Mouse (Mus musculus) right cerebral cortex, postnatal 10 days (tissue): ENCODE data around the gene Hoxa13.

ENCODE experiments used
- DNase-seq, 2 experiments: peaks; one replicate each; pipeline ENCODE4 v3.0.0; 2021; ENCODE audit warnings: low spot score in 2 of 2

Gene Hoxa13

DNA sequence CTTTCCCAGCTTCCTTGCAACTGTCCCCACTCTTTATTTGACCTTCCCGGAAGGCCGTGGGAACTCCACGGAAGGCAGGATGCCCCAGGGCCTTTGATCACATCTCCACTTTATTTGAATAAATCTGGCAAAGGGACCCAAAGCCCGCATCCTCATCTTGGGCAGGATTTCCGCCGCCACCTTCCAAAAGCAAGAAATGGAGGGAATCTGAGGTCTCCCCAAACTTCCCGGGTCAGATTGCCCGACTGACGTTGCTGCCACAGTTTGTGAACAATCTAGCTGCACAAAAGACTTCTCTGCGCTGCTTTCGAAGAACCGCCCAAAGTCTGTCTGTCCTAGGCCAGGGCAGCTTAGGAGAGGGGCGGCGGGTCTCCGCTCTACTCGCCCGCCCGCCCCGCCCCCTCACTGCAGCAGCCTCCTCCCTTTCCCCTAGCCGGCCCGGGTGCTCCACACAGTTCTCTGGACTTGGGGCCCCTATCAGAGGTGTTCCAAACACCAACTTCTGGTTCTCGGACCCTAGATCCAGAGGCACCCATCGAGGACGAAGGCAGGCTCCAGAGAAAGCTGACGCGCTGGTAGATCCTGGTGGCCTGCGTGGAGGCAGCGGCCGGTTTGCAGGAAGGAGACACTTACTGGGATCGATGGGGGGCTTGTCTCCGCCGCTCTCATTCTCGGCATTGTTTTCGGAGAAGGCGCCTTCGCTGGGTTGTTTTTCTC, 35.6 kb downstream of the Hoxa13 start:
- DNase-seq = no peak

DNA sequence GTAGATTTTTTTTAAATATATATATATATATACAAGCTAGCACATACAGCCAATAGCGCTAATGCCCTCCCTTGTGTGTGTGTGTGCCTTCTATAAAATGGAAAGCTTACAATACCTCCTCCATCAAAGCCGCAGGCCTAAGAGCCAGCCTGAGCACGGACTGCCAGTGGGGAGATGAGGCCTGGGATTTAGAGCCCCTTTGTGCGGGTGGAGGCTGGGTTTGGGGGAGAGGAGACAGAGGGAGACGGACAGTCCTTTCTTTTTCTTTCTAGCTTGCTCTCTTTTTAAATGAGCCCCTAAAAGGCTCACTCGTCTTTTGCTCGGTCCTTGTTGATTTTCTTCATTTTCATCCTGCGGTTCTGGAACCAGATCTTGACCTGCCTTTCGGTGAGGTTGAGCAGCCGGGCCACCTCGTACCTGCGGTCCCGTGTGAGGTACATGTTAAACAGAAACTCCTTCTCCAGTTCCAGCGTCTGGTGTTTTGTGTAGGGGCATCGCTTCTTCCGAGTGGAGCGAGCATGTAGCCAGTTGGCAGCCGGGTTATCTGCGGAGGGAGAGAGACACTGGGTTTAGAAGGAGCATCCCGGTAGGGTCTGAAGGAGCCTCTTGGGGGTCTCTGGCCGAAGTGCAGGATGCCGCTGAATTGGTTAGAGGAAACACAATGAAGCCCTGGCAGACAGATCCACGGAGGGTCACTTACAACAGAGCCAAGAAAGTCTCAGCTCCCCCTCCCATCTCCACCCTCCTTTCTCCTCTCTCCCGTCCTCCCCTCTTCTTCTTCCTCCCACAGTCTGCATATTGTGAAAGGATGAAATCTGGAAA, 36.5 kb downstream of the Hoxa13 start:
- DNase-seq = no peak

DNA sequence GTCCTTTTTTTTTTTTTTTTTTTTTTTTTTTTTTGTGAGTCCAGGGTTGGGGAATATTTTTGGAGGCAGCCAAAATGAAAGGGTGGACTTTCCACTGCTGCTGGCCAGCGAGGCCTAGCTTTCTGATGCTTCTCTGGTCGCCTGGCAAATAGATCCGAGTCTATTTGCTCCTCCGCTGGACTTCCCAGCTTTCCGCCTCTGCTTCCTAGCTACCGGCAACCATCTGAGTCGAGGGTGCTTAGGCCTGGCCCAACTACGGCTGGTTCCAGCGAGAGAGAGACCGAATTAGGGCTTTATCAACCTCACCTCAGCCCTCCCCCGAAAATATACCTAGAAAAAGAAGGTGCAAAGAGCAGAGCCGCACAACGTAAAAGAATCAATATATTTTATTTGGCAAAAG, 38.0 kb downstream of the Hoxa13 start:
- DNase-seq = no peak

DNA sequence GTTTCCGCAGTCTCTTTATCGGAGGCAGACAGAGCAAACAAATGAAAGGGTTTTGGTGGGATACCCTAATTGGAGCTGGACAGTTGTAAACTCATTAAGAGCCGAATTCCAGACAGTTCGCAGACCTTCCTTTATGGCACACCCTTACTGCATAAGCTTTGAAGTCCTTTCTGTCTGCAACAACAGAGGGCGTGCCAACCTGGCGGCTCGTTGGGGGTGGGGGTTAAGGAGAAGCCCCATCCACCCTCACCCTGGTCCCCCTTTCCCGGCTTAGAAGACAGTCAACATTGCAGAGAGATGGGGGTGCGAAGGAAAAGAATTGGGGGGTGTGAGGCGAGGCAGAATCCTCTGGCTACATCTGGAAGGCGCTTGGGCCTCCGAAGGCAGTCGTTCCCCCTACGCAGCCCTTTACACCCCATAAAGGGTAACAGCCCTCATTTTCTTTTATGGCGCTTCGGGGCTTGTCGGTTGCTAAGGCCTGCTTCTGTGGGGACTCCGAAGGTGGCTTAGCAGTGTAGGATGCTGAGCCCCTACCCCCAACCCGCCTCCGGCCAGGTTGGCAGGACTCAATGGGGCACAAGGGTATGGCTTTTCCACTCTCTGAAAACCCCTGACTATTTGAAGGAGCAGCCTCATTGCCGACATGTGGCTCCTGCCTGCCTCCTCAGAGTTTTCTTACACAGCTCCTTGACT, 38.5 kb downstream of the Hoxa13 start:
- DNase-seq = no peak

DNA sequence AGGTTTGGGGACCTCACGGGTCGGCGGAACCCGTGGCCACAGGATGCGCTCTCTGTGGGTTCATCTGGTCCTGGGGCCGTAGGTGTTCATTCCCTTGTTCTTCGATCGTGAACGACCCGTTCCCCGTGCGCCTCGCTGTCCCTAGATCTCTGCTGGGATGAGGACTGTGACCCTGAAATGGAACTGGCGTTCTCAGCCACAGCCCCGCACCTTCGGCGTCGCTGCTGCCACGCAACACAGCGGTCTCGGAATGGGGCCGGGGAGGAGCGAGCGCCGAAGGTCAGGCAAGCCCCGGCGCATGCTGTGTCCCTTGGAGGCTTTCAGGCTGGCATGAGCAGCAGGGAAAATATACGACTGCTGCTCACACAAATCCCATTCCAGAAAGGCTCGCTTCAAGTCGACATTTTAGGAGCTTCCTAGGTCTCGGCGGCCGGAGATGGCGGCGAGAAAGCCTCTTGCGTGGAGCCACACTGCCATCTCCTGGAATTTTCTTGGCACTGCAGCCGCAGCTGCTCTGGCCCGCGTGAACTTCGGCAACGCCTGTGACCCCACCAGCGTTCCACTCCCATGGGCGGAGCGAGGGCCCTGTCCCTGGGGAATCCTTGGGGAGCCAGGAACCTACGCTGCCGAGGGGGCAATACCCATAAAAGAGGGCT, 39.2 kb downstream of the Hoxa13 start, which contains the start of gene Hoxa7:
Gene Hoxa7 (minus strand): TSS at position 518 of the 656 bp plus-strand sequence.
- peak; percentile 81 to 82 for DNase-seq

DNA sequence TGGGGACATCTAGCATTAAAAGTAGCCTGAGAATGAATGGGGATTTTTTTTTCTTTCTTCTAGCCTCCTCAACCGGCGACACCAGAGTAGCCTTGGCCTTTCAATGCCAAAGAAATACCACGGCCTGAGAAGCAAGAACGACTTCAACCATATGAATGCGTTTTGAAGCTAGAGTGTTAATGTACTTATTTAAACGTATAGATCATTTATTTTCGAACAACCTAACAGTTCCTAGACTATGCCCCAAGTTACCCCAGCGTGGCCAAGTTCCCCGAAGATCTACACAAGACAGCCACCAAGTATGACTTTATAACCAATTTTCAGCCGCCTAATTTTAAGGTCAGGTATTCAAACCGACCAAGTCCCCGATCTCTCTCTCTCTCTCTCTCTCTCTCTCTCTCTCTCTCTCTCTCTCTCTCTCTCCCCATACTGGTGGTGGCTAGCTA, 39.8 kb downstream of the Hoxa13 start:
- no peak for DNase-seq

DNA sequence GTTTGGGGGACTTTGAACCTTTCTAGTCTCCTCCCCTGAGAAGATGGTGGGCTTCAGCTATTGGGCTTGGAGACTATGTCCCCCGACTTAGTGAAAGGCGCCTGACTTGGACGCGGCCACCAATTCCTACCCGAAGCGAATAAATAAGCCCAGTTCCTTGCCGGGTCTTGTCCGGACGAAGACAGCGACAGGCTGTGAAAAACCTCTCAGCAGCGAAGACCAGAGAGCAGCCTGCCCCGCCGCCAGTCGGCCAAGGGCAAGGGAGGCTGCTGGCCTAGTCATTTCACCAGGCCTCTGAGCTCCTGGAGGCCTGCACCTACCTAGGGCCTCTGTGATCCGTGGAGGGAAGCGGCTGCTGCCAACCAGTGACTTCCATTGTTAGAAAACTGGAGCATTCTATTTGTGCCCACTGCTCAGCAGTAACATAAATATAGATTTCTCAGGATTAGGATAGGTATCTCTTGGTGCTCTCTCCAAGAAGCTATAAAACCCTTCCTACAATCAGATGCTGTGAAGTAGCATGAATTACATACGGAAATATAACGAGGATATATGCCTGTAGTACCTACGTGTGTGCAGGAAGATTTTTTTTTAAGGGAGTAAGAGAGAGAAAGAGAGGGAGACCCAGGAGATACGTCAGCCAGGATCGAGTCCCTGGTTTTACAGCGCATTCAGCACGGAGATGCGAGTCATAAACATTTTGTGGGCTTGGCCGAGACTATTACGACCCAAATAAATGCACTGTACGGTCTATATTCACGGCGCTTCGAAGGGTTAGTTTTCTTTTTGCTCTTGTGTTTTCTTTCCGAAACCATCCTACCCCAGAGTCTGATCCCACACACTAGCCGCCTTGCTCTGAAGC, 40.4 kb downstream of the Hoxa13 start:
- no peak for DNase-seq

DNA sequence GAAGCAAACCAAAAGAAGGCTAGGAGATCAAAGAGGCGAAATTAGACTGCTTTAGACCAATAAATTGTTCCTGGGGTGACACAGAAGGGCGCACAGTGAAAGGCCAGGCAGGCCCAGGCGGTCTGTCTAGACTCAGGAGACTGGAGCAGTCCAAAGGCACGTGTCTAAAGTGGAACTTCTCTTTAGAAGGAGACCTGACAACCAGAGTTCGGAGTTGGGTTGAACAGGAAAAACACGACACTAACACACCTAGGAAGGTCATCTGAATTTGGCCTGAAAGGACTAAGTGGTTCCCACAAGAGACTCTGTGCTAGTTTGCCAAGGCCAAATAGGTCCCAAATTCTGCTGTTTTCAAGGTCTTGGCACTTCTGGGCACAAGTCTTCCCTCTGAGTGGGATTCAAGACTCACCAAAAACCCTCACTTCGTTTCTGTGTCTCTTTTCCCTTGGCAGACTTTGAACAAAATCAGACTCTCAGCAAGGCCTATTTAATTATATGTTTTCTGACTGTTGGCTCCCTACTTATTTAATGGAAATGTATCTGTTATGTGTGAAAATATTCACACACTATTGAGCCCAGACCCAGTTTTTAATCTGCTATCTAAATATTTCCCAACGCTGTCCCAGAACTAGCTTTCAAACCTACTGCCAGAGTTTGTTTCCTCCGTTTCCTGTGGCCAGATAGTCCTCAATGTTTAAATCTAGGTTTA, 41.3 kb downstream of the Hoxa13 start:
- no peak for DNase-seq

DNA sequence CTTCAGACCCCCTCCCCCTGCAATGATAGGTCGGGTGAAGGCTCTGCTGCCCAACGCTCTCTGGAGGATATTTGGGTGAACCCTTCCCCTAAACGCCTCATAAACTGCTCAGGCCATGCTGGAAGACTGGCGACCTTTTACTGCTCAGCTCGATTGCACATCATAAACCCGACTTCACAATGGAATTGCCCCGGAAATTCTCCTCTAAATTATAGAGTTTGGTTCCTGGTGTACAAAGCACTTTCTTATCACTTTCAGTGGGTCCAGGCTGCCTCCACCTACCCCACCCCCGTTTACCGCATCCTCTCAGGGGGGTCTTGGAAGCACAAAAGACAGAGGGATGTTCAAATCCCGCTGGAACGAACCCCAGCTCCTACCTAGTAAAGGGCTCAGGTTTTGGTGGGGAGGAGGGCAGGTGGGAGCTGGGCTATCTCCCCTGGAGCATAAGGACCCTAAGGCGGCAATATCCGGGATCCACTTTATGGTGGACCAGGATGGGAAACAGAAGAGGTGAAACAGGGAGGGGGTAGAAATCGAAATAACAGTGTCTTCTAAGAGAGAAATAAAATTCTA, 42.0 kb downstream of the Hoxa13 start:
- DNase-seq = no peak

DNA sequence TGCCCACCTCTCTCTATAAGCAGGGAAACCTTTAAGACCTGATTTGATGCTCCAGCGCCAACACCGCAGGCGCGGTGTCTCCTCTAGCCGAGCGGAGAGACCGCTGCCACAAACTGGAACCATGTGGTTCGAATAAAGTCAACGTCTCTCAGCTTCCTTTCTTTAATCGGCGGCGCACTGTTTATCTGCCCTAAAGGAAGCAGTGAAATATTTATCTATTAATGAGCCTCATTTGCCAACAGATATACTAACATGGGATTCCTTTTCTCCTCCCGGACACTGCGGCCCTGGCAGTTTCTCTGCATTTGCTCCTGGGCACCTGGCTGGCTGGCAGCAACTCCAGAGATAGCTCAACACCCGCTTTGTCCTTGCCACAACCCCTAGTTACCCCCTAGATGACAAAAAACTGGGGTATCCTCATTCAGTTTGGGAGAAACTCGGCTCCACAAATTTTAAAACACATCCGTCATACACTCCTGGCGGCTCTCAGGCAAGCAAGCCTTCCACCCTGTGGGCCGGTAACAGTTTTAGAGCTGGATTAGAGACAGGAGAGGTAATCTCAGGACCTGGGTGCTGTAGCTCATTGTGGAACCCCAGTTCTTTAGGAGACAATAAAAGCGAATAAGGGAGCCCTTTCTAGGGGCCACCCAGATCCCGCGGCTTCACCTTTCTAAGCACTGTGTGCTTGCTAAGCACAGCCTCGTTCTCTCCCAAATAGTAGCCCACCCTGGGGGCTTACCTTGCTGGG, 42.6 kb downstream of the Hoxa13 start:
- no peak for DNase-seq

DNA sequence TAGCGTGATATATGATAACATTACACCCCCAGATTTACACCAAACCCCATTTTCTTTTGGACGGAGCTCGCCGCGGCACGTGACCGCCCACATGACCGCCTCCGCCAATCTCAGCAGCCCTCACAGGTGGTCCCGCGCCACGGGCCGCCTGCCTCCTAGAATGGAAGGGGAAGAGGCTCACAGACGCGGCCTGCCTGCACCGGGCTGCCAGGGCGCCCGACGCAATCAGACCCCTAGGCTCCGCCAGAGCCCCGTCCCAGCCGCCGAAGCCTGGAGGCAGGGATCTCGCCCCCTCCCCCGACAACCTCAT, 43.3 kb downstream of the Hoxa13 start:
- no peak for DNase-seq

DNA sequence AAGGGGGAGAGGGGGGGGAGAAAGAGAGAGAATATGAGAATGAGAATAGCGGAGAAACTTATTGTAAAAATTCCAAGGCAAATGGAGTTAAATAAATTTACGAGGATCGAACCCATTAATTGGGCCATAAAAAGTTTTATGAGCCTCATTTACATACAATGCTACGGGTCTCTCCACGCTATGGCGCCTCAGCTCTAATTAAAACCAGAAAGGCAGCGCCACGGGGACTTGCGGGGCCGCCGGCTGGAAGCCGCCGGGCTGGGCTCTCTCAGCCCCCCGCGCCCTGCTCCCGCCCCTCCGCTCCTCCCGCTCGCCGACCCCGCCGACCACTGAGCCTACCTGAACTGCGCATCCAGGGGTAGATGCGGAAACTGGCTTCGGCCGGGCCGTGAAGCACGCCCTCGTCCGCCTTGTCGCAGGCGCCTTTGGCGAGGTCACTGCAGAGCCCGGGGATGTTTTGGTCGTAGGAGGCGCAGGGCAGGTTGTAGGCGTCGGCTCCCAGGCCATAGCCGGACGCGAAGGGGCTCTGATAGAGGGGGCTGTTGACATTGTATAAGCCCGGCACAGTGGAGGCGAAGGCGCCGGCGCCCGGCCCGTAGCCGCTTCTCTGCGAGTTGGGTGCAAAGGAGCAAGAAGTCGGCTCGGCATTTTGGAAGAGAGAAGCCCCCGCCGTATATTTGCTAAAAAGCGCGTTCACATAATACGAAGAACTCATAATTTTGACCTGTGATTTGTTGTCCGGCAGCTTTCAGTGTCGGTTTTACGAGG, 43.8 kb downstream of the Hoxa13 start:
- no peak for DNase-seq

DNA sequence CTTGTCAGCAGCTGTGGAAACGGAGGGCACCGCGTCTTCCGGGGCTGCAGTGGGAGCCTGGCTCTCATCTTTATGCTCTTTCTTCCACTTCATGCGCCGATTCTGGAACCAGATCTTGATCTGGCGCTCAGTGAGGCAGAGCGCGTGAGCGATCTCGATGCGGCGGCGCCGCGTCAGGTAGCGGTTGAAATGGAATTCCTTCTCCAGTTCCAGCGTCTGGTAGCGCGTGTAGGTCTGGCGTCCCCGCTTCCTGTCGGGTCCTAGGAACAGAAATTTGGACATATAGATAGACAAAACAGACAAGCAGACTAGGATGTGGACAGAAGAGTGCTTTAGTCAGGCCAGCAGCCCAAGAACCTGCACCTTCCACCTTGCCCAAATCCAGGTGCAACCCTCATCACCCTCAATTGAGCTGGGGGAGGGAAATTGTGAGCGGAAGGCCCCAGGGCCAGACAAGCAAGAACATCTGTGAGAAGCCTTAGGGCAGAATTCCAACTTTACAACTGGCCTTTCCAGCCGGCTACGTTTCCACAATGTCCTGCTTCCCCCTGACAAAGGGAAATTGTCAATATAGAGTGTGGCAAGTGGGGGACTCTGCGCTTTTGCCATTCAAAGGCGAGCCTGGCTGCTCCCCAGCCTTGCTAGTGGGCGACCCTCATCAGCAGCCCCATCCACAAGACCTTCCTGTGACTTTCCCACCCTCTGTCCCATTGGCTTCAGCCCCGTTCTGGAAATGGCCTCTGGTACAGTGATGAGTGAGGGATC, 44.7 kb downstream of the Hoxa13 start:
- no peak for DNase-seq

DNA sequence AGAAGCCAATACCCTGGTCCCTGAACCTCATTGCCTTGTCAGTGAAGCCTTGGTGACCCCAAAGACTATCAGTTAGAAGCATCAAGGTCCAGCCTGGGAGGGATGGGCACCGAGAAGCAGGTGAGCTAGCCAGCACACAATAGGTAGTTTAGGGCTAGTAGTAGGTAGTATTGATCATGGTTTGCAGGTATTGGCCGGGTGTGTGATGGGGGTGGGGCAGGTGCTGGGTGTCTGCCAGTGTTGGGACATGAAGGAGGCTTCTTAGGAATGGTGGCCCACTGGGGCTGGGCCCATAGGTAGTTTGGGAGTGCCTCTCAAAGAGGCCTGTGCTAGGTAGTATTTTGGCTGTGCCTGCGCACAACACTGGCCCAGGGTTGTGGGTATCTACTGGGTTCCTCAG, 45.6 kb downstream of the Hoxa13 start:
- no peak for DNase-seq

DNA sequence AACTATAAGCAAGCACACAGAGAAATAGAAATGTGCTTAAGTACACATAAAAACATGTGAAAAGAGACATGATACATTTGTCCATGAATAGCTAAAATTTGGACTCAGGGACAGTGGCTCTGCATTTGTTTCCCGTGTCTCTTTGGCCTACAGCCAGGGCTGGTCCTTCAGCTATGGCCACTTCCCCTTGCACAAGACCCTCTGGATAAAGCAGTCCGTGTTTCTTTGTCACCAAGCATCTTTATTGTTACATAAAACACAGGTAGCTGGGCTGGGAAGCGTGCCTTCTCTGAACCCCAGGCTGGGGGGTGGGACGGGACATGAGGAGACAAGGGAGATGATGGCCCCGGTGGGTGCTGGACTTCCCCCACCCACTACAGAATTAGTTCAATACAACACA, 46.4 kb downstream of the Hoxa13 start:
- no peak for DNase-seq

DNA sequence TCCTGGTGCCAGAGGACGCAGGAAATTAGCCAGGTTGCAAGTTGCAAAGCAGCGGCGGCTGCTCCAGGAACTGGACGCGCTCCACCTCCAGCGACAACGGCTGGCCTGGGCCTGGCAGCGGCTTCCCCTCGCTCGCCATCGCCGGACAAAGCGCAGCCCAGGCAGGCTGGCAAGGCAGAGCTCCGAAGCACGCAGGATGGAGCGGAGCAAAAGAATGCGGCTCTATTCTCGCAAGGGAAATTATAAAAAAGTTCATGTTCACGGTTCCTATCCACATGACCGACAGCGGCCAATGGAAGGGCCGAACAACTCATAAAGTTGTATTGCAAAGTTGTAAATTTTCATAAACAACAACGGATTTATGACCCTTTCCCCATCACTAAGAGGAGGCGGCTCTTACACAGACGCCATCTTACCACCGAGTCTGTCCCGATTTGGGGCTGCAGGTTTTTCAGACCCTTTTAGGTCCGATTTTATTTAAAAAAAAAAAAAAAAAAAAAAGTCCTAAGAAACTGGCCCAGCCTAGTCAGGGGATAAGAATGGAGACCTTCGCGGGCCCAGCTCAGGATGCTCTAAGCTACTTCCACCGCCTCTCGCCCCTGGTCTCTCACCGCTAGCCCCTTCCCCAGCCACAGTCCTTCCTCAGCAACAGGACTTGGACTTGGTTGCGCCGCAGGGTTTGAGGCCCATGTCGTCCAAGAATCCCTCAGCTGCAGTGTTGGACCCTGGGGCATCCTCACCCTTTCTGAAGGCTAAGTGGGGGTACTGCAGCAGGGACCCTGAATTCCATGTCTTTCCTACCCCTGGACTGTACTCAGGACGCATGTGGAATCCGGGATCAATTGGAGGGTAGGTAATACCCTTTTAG, 47.3 kb downstream of the Hoxa13 start, which contains the start of the genes Hoxa3 and Gm28308:
Gene Hoxa3 (minus strand): TSS at position 218 of the 868 bp plus-strand sequence.
Gene Gm28308 (minus strand): TSS at position 221 of the 868 bp plus-strand sequence.
- no peak for DNase-seq
